Mouse (Mus musculus) adrenal gland, adult 8-10 months (tissue): ENCODE measurements at regions not wholly inside any gene's neighbourhood (a gene's known extent, or its start where the extent isn't known, plus 50 kb on each side); places are given as distances from the start of the nearest gene placed in this dataset.

Source experiments
- DNase-seq: peaks from one replicate; pipeline ENCODE4 v3.0.0; 2022

DNA sequence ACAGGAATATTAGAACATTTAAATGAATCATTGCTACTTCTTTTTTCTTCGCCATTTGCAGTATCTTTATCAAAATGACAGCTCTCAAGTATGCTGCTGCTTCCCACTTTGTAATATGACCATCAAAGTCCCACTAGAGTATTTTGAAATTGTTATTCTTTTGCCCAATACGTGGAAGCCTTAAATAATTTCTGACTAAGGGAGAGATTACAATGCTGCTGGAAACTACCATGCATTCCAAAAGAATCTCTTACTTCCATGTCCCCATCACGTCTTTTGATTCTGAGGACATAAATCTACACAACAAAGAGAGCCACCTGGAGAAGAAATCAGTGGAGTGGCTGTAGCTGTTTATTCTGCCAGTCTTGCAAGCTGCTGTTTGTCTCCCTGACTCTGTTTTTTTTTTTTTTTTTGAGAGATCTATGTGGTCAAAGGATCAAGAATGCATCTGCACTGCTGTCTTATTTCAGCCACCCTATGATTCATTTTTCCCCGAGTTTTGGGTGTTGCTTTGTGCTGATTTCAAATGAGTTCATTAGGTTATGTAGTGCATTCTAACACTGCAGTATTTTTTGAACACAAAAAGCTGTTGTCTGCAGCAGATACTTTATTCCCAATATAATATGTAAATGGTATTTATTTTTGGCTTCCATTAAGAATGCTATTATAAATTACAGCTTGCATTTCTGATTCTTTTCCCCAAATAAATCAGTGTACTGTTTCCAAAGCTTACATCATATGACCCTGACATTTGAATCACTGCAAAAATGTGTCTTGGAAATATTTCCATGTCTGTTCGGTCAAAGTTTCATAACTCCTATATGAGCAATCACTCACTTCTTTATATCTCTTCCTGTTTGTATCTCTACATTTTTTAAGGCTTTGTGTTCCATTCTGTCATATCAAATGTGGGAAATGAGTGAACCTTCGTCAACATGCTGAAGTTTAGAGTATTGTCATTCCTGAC is 53.1 kb upstream of the Trim52 start:
- DNase-seq, result no peak
